Mouse (Mus musculus) neural tube, embryonic 12.5 days (tissue): ENCODE data around the gene Gm48551. TPM values are rescaled to one million over a fixed set of nuclear protein-coding genes. Genes with fewer than 3 reads are reported as not detected.

Experiments used
- ATAC-seq: fragments of 200-750 bp; cut with Nextera tagmentation; 2 replicates; pipeline ENCODE4 v1.8.0; 2017; ENCODE audit warnings: low read depth, mild to moderate bottlenecking, moderate TSS enrichment, moderate library complexity; ENCODE audit not compliant: low FRiP score
- H3K27ac ChIP-seq: fragments of 300-500 bp; sonication (generic); 2 replicates; pipeline ENCODE4 v1.5.1; 2016
- H3K27me3 ChIP-seq: fragments of 300-500 bp; sonication (generic); replicated peaks from 2 replicates; pipeline ENCODE4 v1.6.1; 2016; ENCODE audit warnings: mild to moderate bottlenecking
- H3K36me3 ChIP-seq: fragments of 300-500 bp; sonication (generic); 2 replicates; pipeline ENCODE4 v1.6.1; 2016; ENCODE audit warnings: mild to moderate bottlenecking
- H3K4me1 ChIP-seq: fragments of 300-500 bp; sonication (generic); 2 replicates; pipeline ENCODE4 v1.6.1; 2016
- H3K4me2 ChIP-seq: fragments of 300-500 bp; sonication (generic); replicated peaks from 2 replicates; pipeline ENCODE4 v1.6.1; 2016; ENCODE audit warnings: mild to moderate bottlenecking
- H3K4me3 ChIP-seq: fragments of 300-500 bp; sonication (generic); 2 replicates; pipeline ENCODE4 v1.5.1; 2016
- H3K9ac ChIP-seq: fragments of 300-500 bp; sonication (generic); 2 replicates; pipeline ENCODE4 v1.6.1; 2016; ENCODE audit warnings: mild to moderate bottlenecking
- H3K9me3 ChIP-seq: fragments of 300-500 bp; sonication (generic); 2 replicates; pipeline ENCODE4 v1.6.1; 2016; ENCODE audit warnings: mild to moderate bottlenecking
- WGBS: fragments of 180-500 bp; shearing (Covaris S2); methylation state at CpG from one replicate; pipeline ENCODE4 v1.1.7; 2016; 5-methylcytosine and 5-hydroxymethylcytosine counted together
- polyA plus RNA-seq: library from polyadenylated mRNA; unstranded; fragments of >200 nt; fragmentation: Nextera tagmentation; extraction: Ambion mirVana; gene quantifications from 2 replicates; pipeline ENCODE4 v1.2.1, GENCODE M21; 2016

The Gm48551 gene
- polyA plus RNA-seq, 1 experiment from 2014 or later: 5.0 TPM

GRCm38 (mm10) chr10:81349146-81349545 lies 35.1 kb upstream of the Gm48551 start:
- peaks cover 15% of the 10 kb centered on the region; the same call in 1 of the 2 replicates for H3K36me3 ChIP-seq
- peaks cover 34% of the 10 kb centered on the region for H3K27me3 ChIP-seq
- H3K9me3 ChIP-seq: no peaks in the 10 kb centered on the region
- ATAC-seq: no peak
- peak overlapping the region; percentile 94 for H3K4me2 ChIP-seq
- H3K9ac ChIP-seq: peak overlapping the region; percentile 74; the same call in 1 of the 2 replicates
- no peak overlapping the region for H3K27ac ChIP-seq
- WGBS: 2% methylated on average over 12 of the region's 12 CpGs
- peaks cover 26% of the 10 kb centered on the region for H3K4me1 ChIP-seq
- H3K4me3 ChIP-seq: peak overlapping the region; percentile 76; the same call in 1 of the 2 replicates

- no peak overlapping the region for H3K27ac ChIP-seq
- peak overlapping the region; percentile 74 for H3K9ac ChIP-seq
- H3K4me3 ChIP-seq: peak overlapping the region; percentile 76
- peaks cover 26% of the 10 kb centered on the region for H3K27me3 ChIP-seq
- peaks cover 26% of the 10 kb centered on the region for H3K4me1 ChIP-seq
- peak overlapping the region; percentile 94 for H3K4me2 ChIP-seq
- peaks cover 15% of the 10 kb centered on the region; the same call in 1 of the 2 replicates for H3K36me3 ChIP-seq
- H3K9me3 ChIP-seq: no peaks in the 10 kb centered on the region
- ATAC-seq: peak; percentile 22
- under 1% methylated on average over 29 of the region's 29 CpGs for WGBS
Observed at GRCm38 (mm10) chr10:81349961-81350350, 34.3 kb upstream of the Gm48551 start.

- H3K36me3 ChIP-seq: peaks cover 13% of the 10 kb centered on the region; the same call in 1 of the 2 replicates
- peak within 1 kb of the TSS; percentile 74 for H3K9ac ChIP-seq
- ATAC-seq: peak; percentile 95
- no peak within 1 kb of the TSS for H3K27ac ChIP-seq
- H3K4me2 ChIP-seq: peak within 1 kb of the TSS; percentile 94
- peaks cover 26% of the 10 kb centered on the region for H3K4me1 ChIP-seq
- under 1% methylated on average over 54 of the region's 54 CpGs for WGBS
- no peaks in the 10 kb centered on the region for H3K9me3 ChIP-seq
- H3K27me3 ChIP-seq: peaks cover 20% of the 10 kb centered on the region; the same call in 1 of the 2 replicates
- H3K4me3 ChIP-seq: peak within 1 kb of the TSS; percentile 76
Observed at GRCm38 (mm10) chr10:81350351-81351063, 33.8 kb upstream of the Gm48551 start, which contains the start of gene Hmg20b. Gene Hmg20b, minus strand, starts transcription at chr10:81350480.

DNA sequence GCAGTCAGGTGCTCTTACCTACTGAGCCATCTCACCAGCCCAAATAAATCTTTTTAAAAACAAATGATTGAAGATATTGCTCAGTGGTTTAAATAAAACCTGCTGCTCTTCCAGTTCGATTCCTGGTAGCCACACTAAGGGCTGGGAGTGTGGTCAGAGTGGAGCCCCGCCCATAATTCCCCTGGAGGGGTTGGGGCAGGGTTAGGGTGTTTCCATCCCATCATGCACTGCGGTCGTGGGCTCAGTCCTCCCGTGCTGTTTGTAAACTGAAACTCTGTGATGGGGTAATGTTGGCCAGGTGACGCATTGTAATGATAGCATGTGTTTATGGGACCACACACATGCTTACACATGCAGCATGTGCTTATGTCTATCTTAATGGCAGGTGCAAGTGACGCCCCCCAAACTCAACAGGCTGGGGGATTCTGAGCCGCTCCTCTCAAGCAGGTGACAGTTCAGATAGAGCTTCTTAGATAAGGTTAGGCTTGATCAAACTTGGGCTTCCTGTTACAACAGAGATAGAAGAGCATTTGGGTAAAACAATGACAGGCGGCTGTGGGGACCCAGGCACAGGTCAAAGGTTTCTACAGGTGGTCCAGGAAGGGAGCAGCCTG lies 32.5 kb upstream of the Gm48551 start:
- peaks cover 22% of the 10 kb centered on the region for H3K4me1 ChIP-seq
- H3K27me3 ChIP-seq: peaks cover 10% of the 10 kb centered on the region; the same call in 1 of the 2 replicates
- WGBS: 24% methylated on average over 9 of the region's 9 CpGs
- no peak overlapping the region for H3K4me3 ChIP-seq
- no peak for ATAC-seq
- no peak overlapping the region for H3K9ac ChIP-seq
- no peak overlapping the region for H3K27ac ChIP-seq
- no peak overlapping the region for H3K4me2 ChIP-seq
- H3K36me3 ChIP-seq: peaks cover 8% of the 10 kb centered on the region; the same call in 1 of the 2 replicates
- no peaks in the 10 kb centered on the region for H3K9me3 ChIP-seq

- Histone ChIP-seq H3K9me3 (no peaks in the 10 kb centered on the region), H3K36me3 (no peaks in the 10 kb centered on the region), H3K27ac (no peak overlapping the region), H3K4me3 (no peak overlapping the region), H3K9ac (no peak overlapping the region), H3K4me1 (peaks cover 20% of the 10 kb centered on the region), H3K4me2 (no peak overlapping the region), H3K27me3 (0 out of 2 replicates have a peak, but pooled peaks cover 2% of the 10 kb centered on the region)
- no peak for ATAC-seq
- 78% methylated on average over 9 of the region's 9 CpGs for whole genome bisulfite sequencing
Observed at GRCm38 (mm10) chr10:81354738-81355477, 29.4 kb upstream of the Gm48551 start.

GRCm38 (mm10) chr10:81355533-81355932 lies 28.7 kb upstream of the Gm48551 start:
- WGBS: 78% methylated on average over 4 of the region's 4 CpGs
- 0 out of 2 replicates have a peak, but pooled peaks cover 2% of the 10 kb centered on the region for H3K27me3 ChIP-seq
- H3K4me1 ChIP-seq: peaks cover 22% of the 10 kb centered on the region
- no peak overlapping the region for H3K9ac ChIP-seq
- ATAC-seq: no peak
- H3K27ac ChIP-seq: no peak overlapping the region
- H3K9me3 ChIP-seq: no peaks in the 10 kb centered on the region
- no peak overlapping the region for H3K4me2 ChIP-seq
- no peak overlapping the region for H3K4me3 ChIP-seq
- no peaks in the 10 kb centered on the region for H3K36me3 ChIP-seq

DNA sequence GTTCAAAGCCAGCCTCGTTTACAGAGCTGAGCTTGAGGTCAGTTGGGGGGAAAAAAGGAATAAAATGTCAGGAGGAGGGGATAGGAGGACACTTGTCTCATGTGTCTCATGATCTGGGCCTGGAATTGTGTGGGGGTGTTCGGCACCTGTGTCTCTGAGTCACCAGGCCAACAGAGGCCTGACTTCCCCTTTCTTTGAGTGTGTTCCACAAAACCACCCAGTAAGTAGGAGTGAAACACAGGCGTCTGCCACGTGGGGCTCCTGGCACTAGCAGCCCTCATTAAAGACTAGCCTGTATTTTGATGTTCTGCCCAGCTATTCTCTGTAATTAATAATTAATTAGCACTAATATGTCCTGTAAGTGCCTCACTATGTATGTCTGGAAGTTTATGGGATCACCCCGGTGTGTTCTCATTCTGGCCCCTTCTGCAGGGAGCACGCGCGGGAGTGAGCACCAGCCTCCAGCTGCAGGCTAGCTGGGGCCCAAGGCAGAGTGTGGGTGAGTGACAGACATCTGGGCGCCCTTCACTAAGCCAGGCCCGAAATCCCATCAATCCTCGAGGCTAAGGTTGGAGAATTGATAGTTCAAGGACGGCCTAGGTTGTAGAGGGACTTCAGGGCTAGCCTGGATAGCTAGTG lies 27.8 kb upstream of the Gm48551 start:
- Histone ChIP-seq H3K4me3 (no peak overlapping the region), H3K4me1 (peaks cover 22% of the 10 kb centered on the region), H3K4me2 (peak overlapping the region; percentile 99), H3K9ac (no peak overlapping the region), H3K36me3 (no peaks in the 10 kb centered on the region), H3K9me3 (no peaks in the 10 kb centered on the region), H3K27ac (no peak overlapping the region), H3K27me3 (0 out of 2 replicates have a peak, but pooled peaks cover 2% of the 10 kb centered on the region)
- no peak for ATAC-seq
- WGBS: 57% methylated on average over 12 of the region's 12 CpGs

GRCm38 (mm10) chr10:81356991-81357844 lies 27.0 kb upstream of the Gm48551 start, which contains the start of gene Mfsd12:
Gene Mfsd12, plus strand, starts transcription at chr10:81357491.
- Histone ChIP-seq H3K4me3 (peak within 1 kb of the TSS; percentile 71), H3K9me3 (no peaks in the 10 kb centered on the region), H3K27ac (no peak within 1 kb of the TSS), H3K4me1 (peaks cover 22% of the 10 kb centered on the region), H3K27me3 (0 out of 2 replicates have a peak, but pooled peaks cover 2% of the 10 kb centered on the region), H3K4me2 (peak within 1 kb of the TSS; percentile 99), H3K9ac (peak within 1 kb of the TSS; percentile 83), H3K36me3 (no peaks in the 10 kb centered on the region)
- WGBS: 2% methylated on average over 78 of the region's 79 CpGs
- ATAC-seq: peak; percentile 88

DNA sequence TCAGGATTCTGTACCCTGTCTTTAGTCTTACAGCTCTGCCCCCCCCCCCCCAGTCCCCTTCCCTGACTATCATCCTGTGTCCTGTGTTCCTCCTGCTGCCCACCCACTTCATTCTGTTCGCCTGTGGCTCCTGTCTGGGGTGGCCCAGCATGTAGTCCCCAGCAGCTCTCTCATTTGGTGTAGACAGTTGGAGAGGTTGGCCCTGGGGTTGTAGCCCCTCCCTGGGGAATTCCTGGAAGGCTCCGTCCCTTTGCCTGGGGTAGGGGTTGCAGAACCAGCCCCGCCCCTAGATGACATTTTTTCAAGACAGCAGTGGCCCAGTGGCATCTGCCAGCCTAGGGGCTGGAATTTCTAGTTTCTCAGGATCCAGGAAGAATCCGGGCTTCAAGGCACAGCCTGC lies 26.1 kb upstream of the Gm48551 start:
- Histone ChIP-seq H3K4me3 (peak overlapping the region; percentile 71), H3K27ac (no peak overlapping the region), H3K27me3 (peaks cover 10% of the 10 kb centered on the region), H3K36me3 (no peaks in the 10 kb centered on the region), H3K9ac (peak overlapping the region; percentile 83), H3K4me2 (peak overlapping the region; percentile 99), H3K4me1 (peaks cover 24% of the 10 kb centered on the region), H3K9me3 (no peaks in the 10 kb centered on the region)
- no peak for ATAC-seq
- WGBS: 33% methylated on average over 4 of the region's 4 CpGs

DNA sequence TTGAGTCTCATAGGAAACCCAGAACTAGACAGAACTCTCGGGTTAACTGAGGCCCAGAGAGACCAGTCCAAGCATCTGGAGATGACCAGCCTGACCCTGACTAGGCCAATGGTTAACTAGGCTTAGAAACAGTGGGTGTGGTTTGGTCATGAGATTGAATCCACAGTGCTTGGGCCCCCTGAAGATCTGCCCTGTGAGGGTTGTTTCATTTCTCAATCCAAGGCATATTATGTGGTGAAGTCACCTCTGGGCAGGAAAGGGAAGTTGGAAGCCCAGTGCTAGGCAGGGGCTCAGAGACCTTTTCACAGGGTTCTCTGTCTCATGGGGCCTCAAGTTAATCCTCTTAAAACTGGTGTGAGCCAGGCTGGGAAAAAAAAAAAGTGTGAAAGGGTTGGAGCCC lies 25.4 kb upstream of the Gm48551 start:
- Histone ChIP-seq H3K36me3 (no peaks in the 10 kb centered on the region), H3K9ac (no peak overlapping the region), H3K4me2 (peak overlapping the region; percentile 99), H3K4me1 (peaks cover 30% of the 10 kb centered on the region), H3K27ac (no peak overlapping the region), H3K27me3 (peaks cover 16% of the 10 kb centered on the region), H3K4me3 (no peak overlapping the region), H3K9me3 (no peaks in the 10 kb centered on the region)
- ATAC-seq: no peak
- 71% methylated on average over 1 of the region's 1 CpGs for WGBS

DNA sequence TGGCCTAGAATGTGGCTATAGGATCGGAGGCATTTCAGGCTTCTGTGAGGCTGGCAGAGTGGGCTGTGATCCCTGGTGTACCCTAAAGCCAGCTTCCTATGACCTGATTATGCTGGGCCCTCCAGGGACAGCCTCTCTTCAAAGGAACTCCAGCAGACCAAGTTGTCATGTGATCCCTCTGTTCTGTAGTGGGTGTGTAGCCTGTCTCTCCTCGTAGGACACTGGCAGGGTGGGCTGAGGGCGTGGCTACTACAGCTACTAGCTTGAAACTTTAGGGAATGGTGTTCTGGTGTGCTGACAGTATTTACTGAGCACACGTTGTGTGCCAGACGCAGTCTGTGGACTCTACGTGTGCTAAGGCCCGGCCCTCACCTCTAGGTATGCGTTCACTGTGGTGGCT lies 23.5 kb upstream of the Gm48551 start:
- no peak overlapping the region for H3K4me3 ChIP-seq
- no peak overlapping the region for H3K27ac ChIP-seq
- H3K9me3 ChIP-seq: no peaks in the 10 kb centered on the region
- no peak for ATAC-seq
- no peak overlapping the region for H3K4me2 ChIP-seq
- H3K36me3 ChIP-seq: no peaks in the 10 kb centered on the region
- H3K9ac ChIP-seq: no peak overlapping the region
- 71% methylated on average over 8 of the region's 8 CpGs for WGBS
- H3K4me1 ChIP-seq: peaks cover 44% of the 10 kb centered on the region
- peaks cover 28% of the 10 kb centered on the region for H3K27me3 ChIP-seq
